Mouse (Mus musculus): ENCODE results near the gene Clec2d. TPM values are rescaled to one million over a fixed set of nuclear protein-coding genes. Genes with fewer than 3 reads are reported as not detected.
A peak's percentile ranks its signal among the peaks of the same experiment; 100 is the strongest.

Clec2d gene
- polyA plus RNA-seq, 1 experiment from 2014 or later = 0.59 TPM

DNA sequence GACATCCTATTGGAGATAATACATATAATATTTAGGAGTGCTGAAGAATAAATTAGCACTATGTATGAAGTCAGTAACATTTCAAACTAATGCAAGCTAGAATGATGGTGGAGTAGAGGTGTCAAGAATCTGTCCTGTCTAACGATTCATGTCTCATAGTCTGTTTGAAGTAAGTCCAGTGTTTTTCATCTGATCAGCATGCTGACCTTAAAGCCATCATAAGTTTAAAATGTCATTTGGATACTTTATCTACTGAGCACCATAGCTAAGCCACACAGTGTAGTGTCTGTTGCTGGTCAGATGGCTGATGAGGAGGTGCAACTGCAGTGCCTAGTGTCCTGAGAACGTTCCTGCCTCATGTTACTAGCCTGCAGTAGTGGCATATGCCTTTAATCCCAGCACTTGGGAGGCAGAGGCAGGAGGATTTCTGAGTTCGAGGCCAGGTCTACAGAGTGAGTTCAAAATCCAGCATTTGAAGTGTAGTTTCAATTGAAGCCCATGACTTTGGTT is 36.4 kb downstream of the Clec2d start:
- Histone ChIP-seq H3K4me2 (no peak overlapping the region), H3K36me3 (ENCODE audit: insufficient read depth) (no peaks in the 10 kb centered on the region), H3K27me3 (ENCODE audit: insufficient read depth, low read length) (no peaks in the 10 kb centered on the region), H3K4me3 (ENCODE audit: low read depth, low read length) (no peak overlapping the region), H3K27ac (ENCODE audit: low read depth) (no peak overlapping the region), H3K9ac (no peak overlapping the region), H3K4me1 (ENCODE audit: insufficient read depth) (0 out of 2 replicates have a peak, but pooled peaks cover 2% of the 10 kb centered on the region), H3K9me3 (ENCODE audit: low read depth, low read length) (no peaks in the 10 kb centered on the region)
- 83% methylated on average over 3 of the region's 3 CpGs for WGBS
- no peak for TF ChIP-seq CTCF (IDR thresholded peaks at IDR 0.05; ENCODE audit: low read depth)
- ATAC-seq (ENCODE audit: insufficient read depth) = no peak
- DNase-seq = no peak

DNA sequence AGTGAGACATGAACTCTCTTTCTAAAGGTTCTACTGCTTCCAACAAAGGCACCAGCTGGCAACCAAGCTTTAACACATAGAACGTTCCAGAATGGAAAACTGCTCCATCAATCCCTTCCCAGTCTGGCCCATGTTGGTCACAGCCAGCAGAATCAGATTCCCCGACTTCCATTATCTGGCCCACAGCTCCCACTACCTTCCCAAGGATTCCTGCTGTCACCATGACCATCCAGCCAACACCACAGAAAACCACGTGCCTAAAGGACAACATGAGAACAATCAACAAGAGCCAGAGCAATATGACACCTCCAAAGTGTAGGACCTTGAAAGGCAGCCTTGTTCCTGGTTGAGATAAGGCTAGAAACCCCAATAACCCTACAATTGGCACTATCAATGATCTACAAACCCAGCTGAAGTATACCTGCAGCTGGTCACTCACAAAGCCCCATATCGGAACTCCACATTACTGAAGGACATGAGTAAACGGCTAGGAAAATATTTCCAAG is 37.8 kb downstream of the Clec2d start:
- no peaks in the 10 kb centered on the region for H3K9me3 ChIP-seq (ENCODE audit: low read depth, low read length)
- TF ChIP-seq CTCF (IDR thresholded peaks at IDR 0.05; ENCODE audit: low read depth) = no peak
- H3K4me1 ChIP-seq (ENCODE audit: insufficient read depth) = 0 out of 2 replicates have a peak, but pooled peaks cover 2% of the 10 kb centered on the region
- no peak overlapping the region for H3K4me2 ChIP-seq
- DNase-seq (no peak), ATAC-seq (ENCODE audit: insufficient read depth) (no peak)
- H3K27me3 ChIP-seq (ENCODE audit: insufficient read depth, low read length) = no peaks in the 10 kb centered on the region
- H3K4me3 ChIP-seq (ENCODE audit: low read depth, low read length) = no peak overlapping the region
- no peak overlapping the region for H3K27ac ChIP-seq (ENCODE audit: low read depth)
- WGBS = 70% methylated on average over 5 of the region's 5 CpGs
- H3K36me3 ChIP-seq (ENCODE audit: insufficient read depth) = no peaks in the 10 kb centered on the region
- H3K9ac ChIP-seq = no peak overlapping the region

DNA sequence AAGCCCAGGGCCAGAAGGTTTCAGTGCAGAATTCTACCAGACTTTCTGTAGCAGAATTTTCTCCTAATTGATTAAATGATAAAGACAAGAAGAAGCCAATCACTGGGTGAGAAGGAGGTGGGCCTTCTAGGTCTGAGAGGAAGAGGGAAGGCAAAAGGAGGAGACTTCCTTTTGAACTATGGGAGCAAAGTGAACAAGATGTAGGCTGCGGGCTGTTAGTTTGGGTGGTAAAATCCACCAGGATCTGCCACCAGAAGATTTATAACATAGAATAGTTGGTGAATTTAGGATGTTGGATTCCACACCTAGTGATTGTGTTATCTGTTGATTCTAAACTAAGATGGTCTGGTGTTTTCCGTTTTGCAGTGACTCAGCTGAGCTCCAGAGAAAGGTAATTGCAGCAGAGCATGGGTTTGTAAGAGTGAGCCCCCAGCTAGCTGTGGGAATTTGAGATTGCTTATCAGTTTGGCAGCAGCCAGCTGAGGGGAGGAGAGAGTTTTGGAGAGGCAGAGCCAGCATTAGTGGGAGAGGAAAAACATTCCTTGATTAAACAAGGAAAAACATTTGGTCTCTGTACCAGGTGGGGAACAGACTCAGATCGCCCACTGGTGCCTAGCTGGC is 39.6 kb downstream of the Clec2d start:
- H3K4me3 ChIP-seq (ENCODE audit: low read depth, low read length) = no peak overlapping the region
- H3K27me3 ChIP-seq (ENCODE audit: insufficient read depth, low read length) = no peaks in the 10 kb centered on the region
- ATAC-seq (ENCODE audit: insufficient read depth) = no peak
- TF ChIP-seq CTCF (IDR thresholded peaks at IDR 0.05; ENCODE audit: low read depth) = no peak
- H3K4me2 ChIP-seq = no peak overlapping the region
- H3K27ac ChIP-seq (ENCODE audit: low read depth) = no peak overlapping the region
- DNase-seq = no peak
- H3K9me3 ChIP-seq (ENCODE audit: low read depth, low read length) = no peaks in the 10 kb centered on the region
- no peak overlapping the region for H3K9ac ChIP-seq
- 54% methylated on average over 3 of the region's 3 CpGs for WGBS
- no peaks in the 10 kb centered on the region for H3K36me3 ChIP-seq (ENCODE audit: insufficient read depth)
- H3K4me1 ChIP-seq (ENCODE audit: insufficient read depth) = 0 out of 2 replicates have a peak, but pooled peaks cover 5% of the 10 kb centered on the region

DNA sequence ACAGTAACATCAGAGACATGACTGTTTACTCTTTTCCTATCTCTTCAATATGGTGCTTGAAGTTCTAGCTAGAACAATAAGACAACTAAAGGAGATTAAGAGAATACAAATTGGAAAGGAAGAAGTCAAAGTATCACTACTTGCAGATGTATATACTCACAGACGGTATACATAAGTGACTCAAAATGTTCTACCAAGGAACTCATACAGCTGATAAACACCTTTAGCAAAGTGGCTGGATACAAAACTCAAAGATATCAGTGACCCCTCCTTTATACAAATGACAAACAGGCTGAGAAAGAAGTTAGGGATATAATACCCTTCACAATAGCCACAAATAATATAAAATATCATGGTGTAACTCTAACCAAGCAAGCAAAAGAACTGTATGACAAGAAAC is 40.6 kb downstream of the Clec2d start:
- DNase-seq = no peak
- no peaks in the 10 kb centered on the region for H3K27me3 ChIP-seq (ENCODE audit: insufficient read depth, low read length)
- 87% methylated on average over 1 of the region's 1 CpGs for WGBS
- H3K27ac ChIP-seq (ENCODE audit: low read depth) = no peak overlapping the region
- H3K4me3 ChIP-seq (ENCODE audit: low read depth, low read length) = no peak overlapping the region
- TF ChIP-seq CTCF (IDR thresholded peaks at IDR 0.05; ENCODE audit: low read depth) = no peak
- H3K4me1 ChIP-seq (ENCODE audit: insufficient read depth) = 0 out of 2 replicates have a peak, but pooled peaks cover 5% of the 10 kb centered on the region
- no peaks in the 10 kb centered on the region for H3K9me3 ChIP-seq (ENCODE audit: low read depth, low read length)
- H3K36me3 ChIP-seq (ENCODE audit: insufficient read depth) = no peaks in the 10 kb centered on the region
- no peak overlapping the region for H3K9ac ChIP-seq
- no peak overlapping the region for H3K4me2 ChIP-seq
- ATAC-seq (ENCODE audit: insufficient read depth) = no peak

DNA sequence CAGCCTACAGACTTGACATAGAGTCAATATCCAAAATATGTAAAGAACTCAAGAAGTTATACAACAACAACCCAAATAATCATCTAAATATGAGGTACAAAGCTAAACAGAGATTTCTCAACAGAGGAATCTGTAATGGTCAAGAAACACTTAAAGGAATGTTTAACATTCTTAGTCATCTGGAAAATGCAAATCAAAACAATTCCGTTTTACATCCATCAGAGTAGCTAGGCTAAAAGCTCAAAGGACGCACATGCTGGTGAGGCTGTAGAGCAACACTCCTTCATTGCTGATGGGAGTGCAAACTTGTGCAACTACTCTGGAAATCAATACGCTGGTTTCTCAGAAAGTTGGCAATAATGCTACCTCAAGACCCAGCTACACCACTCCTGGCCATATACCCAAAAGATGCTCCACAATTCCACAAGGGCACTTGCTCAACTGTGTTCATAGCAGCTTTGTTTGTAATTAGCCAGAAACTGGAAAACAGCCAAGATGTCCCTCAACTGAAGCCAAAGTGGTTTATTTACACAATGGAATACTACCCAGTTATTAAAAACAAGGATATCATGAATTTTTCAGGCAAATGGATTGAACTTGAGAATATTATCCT is 41.9 kb downstream of the Clec2d start:
- H3K4me2 ChIP-seq = no peak overlapping the region
- H3K27me3 ChIP-seq (ENCODE audit: insufficient read depth, low read length) = no peaks in the 10 kb centered on the region
- no peaks in the 10 kb centered on the region for H3K9me3 ChIP-seq (ENCODE audit: low read depth, low read length)
- H3K4me1 ChIP-seq (ENCODE audit: insufficient read depth) = 0 out of 2 replicates have a peak, but pooled peaks cover 5% of the 10 kb centered on the region
- 60% methylated on average over 3 of the region's 3 CpGs for WGBS
- no peak overlapping the region for H3K27ac ChIP-seq (ENCODE audit: low read depth)
- no peak; the same call in 1 of the 2 replicates for ATAC-seq (ENCODE audit: insufficient read depth)
- H3K36me3 ChIP-seq (ENCODE audit: insufficient read depth) = no peaks in the 10 kb centered on the region
- DNase-seq = peak; percentile 76
- H3K9ac ChIP-seq = no peak overlapping the region
- H3K4me3 ChIP-seq (ENCODE audit: low read depth, low read length) = no peak overlapping the region
- TF ChIP-seq CTCF (IDR thresholded peaks at IDR 0.05; ENCODE audit: low read depth) = no peak

DNA sequence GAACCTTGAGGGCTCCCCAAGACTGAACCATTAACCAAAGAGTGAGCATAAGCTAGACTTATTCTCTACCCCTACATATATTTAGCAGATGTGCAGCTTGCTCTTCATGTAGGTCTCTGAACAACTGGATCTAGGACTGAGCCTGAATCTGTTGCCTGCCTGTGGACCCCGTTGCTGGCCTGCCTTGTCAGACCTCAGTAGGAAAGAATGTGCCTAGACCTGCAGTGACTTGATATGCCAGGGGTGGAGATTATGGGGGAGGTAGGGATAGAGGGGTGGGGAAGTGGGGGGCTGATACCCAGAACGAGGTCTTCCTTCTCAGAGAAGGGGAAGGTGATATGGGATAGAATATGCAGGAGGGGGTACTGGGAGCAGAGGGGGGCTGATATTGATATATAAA is 43.2 kb downstream of the Clec2d start:
- no peak overlapping the region for H3K4me3 ChIP-seq (ENCODE audit: low read depth, low read length)
- no peak overlapping the region for H3K27ac ChIP-seq (ENCODE audit: low read depth)
- no peak for DNase-seq
- H3K9me3 ChIP-seq (ENCODE audit: low read depth, low read length) = no peaks in the 10 kb centered on the region
- ATAC-seq (ENCODE audit: insufficient read depth) = no peak
- H3K27me3 ChIP-seq (ENCODE audit: insufficient read depth, low read length) = no peaks in the 10 kb centered on the region
- 0 out of 2 replicates have a peak, but pooled peaks cover 3% of the 10 kb centered on the region for H3K4me1 ChIP-seq (ENCODE audit: insufficient read depth)
- no peaks in the 10 kb centered on the region for H3K36me3 ChIP-seq (ENCODE audit: insufficient read depth)
- H3K9ac ChIP-seq = no peak overlapping the region
- no peak for TF ChIP-seq CTCF (IDR thresholded peaks at IDR 0.05; ENCODE audit: low read depth)
- H3K4me2 ChIP-seq = no peak overlapping the region
- 66% methylated on average over 2 of the region's 2 CpGs for WGBS

DNA sequence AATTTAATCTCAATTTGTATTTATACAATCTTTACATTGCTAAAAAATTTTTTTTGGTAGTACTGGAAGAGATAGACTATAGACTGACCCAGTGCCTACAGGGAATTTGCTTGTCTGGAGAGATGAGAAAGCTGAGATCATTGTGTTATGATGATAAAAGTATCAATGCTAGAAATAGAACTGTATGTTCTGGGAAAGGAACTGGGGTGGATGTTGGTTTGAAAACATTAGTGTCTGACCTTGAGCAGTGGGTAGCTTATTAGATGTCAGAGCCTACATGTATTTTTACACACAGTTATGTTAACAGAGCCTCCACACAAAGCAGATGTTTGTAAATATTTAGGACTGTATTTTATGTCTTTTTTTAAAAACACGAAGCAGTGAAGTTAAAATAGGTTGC is 43.7 kb downstream of the Clec2d start:
- TF ChIP-seq CTCF (IDR thresholded peaks at IDR 0.05; ENCODE audit: low read depth) = no peak
- Histone ChIP-seq H3K27me3 (ENCODE audit: insufficient read depth, low read length) (no peaks in the 10 kb centered on the region), H3K4me1 (ENCODE audit: insufficient read depth) (peaks cover 6% of the 10 kb centered on the region), H3K4me2 (no peak overlapping the region), H3K27ac (ENCODE audit: low read depth) (no peak overlapping the region), H3K4me3 (ENCODE audit: low read depth, low read length) (no peak overlapping the region), H3K9me3 (ENCODE audit: low read depth, low read length) (no peaks in the 10 kb centered on the region), H3K9ac (no peak overlapping the region), H3K36me3 (ENCODE audit: insufficient read depth) (no peaks in the 10 kb centered on the region)
- DNase-seq (no peak), ATAC-seq (ENCODE audit: insufficient read depth) (no peak)
- 57% methylated on average over 1 of the region's 1 CpGs for WGBS
